Mouse (Mus musculus) lung, adult 2 months (tissue): ENCODE measurements at regions not wholly inside any gene's neighbourhood (a gene's known extent, or its start where the extent isn't known, plus 50 kb on each side); places are given as distances from the start of the nearest gene placed in this dataset.
"Not testable (repeated sequence)": the region's sequence is repeated elsewhere in the genome, so short reads cannot be mapped to it uniquely, and the experiment has no call there.

Experiments
- DNase-seq: peaks from one replicate; pipeline ENCODE4 v3.0.0; 2022
- H3K4me1 ChIP-seq: fragments of 200-500 bp; 2 replicates; pipeline ENCODE4 v1.6.1; 2011; ENCODE audit warnings: low read length; ENCODE audit not compliant: control insufficient read depth, insufficient read depth
- H3K4me3 ChIP-seq: fragments of 200-500 bp; replicated peaks from 2 replicates; pipeline ENCODE3; 2011; ENCODE audit warnings: low read depth, mild to moderate bottlenecking, control low read depth, low read length; ENCODE audit errors: extremely low read depth
- CTCF ChIP-seq: fragments of 200-500 bp; IDR thresholded peaks from 2 replicates; pipeline ENCODE4 v1.5.1; 2011; ENCODE audit warnings: mild to moderate bottlenecking, low read length, control low read depth; ENCODE audit not compliant: insufficient read depth
- POLR2A ChIP-seq: fragments of 200-500 bp; IDR thresholded peaks from 2 replicates; pipeline ENCODE4 v1.6.1; 2011; ENCODE audit warnings: low read depth, mild to moderate bottlenecking, control low read depth, low read length, borderline replicate concordance; ENCODE audit errors: extremely low read depth
- WGBS: fragments of 180-500 bp; shearing (Covaris S2); methylation state at CpG from one replicate; pipeline ENCODE4 v1.1.7; 2018; 5-methylcytosine and 5-hydroxymethylcytosine counted together

- TF ChIP-seq CTCF = no peak
- no peak for TF ChIP-seq POLR2A
- Histone ChIP-seq H3K4me3 (no peak overlapping the region), H3K4me1 (no peaks in the 10 kb centered on the region; the same call in 1 of the 2 replicates)
- 84% methylated on average over 3 of the region's 3 CpGs for WGBS
- no peak for DNase-seq
Measured at GRCm38 (mm10) chr16:50009046-50009445, 208.7 kb downstream of the Cd47 start.

- H3K4me3 ChIP-seq = no peak overlapping the region
- WGBS = 27% methylated on average over 6 of the region's 6 CpGs
- TF ChIP-seq CTCF (no peak), POLR2A (no peak)
- no peak for DNase-seq
- no peaks in the 10 kb centered on the region; the same call in 1 of the 2 replicates for H3K4me1 ChIP-seq
Measured at GRCm38 (mm10) chr16:50009542-50009941, 209.2 kb downstream of the Cd47 start.

- no peaks in the 10 kb centered on the region; the same call in 1 of the 2 replicates for H3K4me1 ChIP-seq
- DNase-seq = no peak
- TF ChIP-seq CTCF (no peak), POLR2A (no peak)
- 46% methylated on average over 5 of the region's 5 CpGs for WGBS
- no peak overlapping the region for H3K4me3 ChIP-seq
Measured at GRCm38 (mm10) chr16:50010074-50010473, 209.7 kb downstream of the Cd47 start.

GRCm38 (mm10) chr16:50010532-50010971 lies 210.2 kb downstream of the Cd47 start:
- H3K4me3 ChIP-seq = no peak overlapping the region
- H3K4me1 ChIP-seq = no peaks in the 10 kb centered on the region; the same call in 1 of the 2 replicates
- no peak for TF ChIP-seq CTCF
- no peak for TF ChIP-seq POLR2A
- no peak for DNase-seq
- 57% methylated on average over 6 of the region's 6 CpGs for WGBS

- H3K4me1 ChIP-seq = no peaks in the 10 kb centered on the region
- WGBS = 100% methylated on average over 1 of the region's 1 CpGs
- no peak for DNase-seq
- no peak overlapping the region for H3K4me3 ChIP-seq
- TF ChIP-seq POLR2A = no peak
- no peak for TF ChIP-seq CTCF
Measured at GRCm38 (mm10) chr16:50023885-50024284, 223.6 kb downstream of the Cd47 start.

GRCm38 (mm10) chr16:50026100-50026884 lies 226.0 kb downstream of the Cd47 start:
- Histone ChIP-seq H3K4me1 (no peaks in the 10 kb centered on the region), H3K4me3 (no peak overlapping the region)
- TF ChIP-seq CTCF (no peak), POLR2A (no peak)
- no peak for DNase-seq
- WGBS = 43% methylated on average over 3 of the region's 3 CpGs

GRCm38 (mm10) chr16:50027189-50027588 lies 226.9 kb downstream of the Cd47 start:
- no peak for DNase-seq
- TF ChIP-seq CTCF = no peak
- TF ChIP-seq POLR2A = no peak
- Histone ChIP-seq H3K4me1 (no peaks in the 10 kb centered on the region), H3K4me3 (no peak overlapping the region)
- 26% methylated on average over 2 of the region's 2 CpGs for WGBS

- TF ChIP-seq POLR2A = no peak
- Histone ChIP-seq H3K4me3 (no peak overlapping the region), H3K4me1 (no peaks in the 10 kb centered on the region)
- no peak for DNase-seq
- 90% methylated on average over 1 of the region's 1 CpGs for WGBS
Measured at GRCm38 (mm10) chr16:50029711-50030110, 229.4 kb downstream of the Cd47 start.

GRCm38 (mm10) chr16:50030355-50030754 lies 230.0 kb downstream of the Cd47 start:
- DNase-seq, H3K4me3 ChIP-seq, H3K4me1 ChIP-seq: not testable (repeated sequence)

GRCm38 (mm10) chr16:50030905-50031369 lies 230.6 kb downstream of the Cd47 start:
- Histone ChIP-seq H3K4me3 (no peak overlapping the region), H3K4me1 (no peaks in the 10 kb centered on the region)
- WGBS = 13% methylated on average over 2 of the region's 2 CpGs
- TF ChIP-seq CTCF (no peak), POLR2A (no peak)
- DNase-seq = no peak
